Mouse (Mus musculus): ENCODE measurements around the gene Vmn2r106. TPM values are rescaled to one million over a fixed set of nuclear protein-coding genes. Genes with fewer than 3 reads are reported as not detected.

The Vmn2r106 gene
- not detected for polyA plus RNA-seq (2017; shearing (Covaris generic))

DNA sequence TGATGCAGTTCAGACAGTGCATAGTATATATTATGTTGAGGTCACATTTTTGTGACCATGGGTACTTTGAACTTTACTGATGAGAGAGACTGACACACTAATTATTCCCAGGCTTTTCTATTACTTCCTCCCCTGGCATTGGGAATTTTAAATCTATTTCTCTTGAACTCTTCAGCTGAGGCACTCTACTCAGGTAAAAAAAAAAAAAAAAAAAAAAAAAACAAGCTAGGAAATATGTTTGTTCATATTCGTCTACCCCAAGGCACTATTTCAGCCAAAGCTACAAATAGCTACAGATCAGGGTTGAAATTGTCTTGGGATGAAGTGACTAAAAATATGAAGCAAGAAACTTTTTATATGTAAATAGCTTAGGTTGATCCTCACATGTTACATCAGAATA lies at the start of gene Vmn2r106:
Gene Vmn2r106 (minus strand): TSS at position 101 of the 400 bp plus-strand sequence.

DNA sequence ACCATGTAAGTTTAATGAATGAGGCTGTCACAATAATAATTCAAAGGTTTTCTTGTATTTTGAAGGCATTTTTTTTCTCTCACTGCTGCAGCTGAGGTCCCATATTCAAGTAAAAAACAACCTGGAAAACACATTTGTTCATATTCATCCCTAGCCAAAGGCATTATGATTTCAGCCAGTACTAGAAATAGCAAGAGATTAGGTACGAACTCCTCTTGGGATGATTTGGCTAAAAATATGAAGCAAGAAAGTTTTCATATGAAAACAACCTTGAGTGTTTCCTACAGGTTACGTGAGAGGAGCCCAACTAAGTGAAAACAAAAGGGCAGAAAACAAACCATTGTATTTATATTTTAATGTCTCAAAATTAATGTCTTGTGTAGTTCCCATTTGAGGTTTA lies 50.4 kb downstream of the Vmn2r106 start, which contains the start of gene Vmn2r105:
Gene Vmn2r105 (minus strand): TSS at position 101 of the 400 bp plus-strand sequence.

Other genes starting within 250 kb of the Vmn2r106 start
- under 1 TPM in 1 of 2 experiments, not detected in 1; 0.14 TPM for gene Vmn2r104, start 237.2 kb downstream of the Vmn2r106 start, polyA plus RNA-seq (2017; shearing (Covaris generic))
- gene Fpr-rs7, start 171.3 kb downstream of the Vmn2r106 start, polyA plus RNA-seq (2017; shearing (Covaris generic)), result under 1 TPM in 1 of 2 experiments, not detected in 1; 0.28 TPM
- not detected for gene Fpr-rs6, start 102.5 kb downstream of the Vmn2r106 start, polyA plus RNA-seq (2017; shearing (Covaris generic))
- not detected for gene Vmn2r105, start 50.5 kb downstream of the Vmn2r106 start, polyA plus RNA-seq (2017; shearing (Covaris generic))
- gene Vmn2r107, start 59.7 kb upstream of the Vmn2r106 start, polyA plus RNA-seq (2017; shearing (Covaris generic)), result under 1 TPM in 1 of 2 experiments, not detected in 1; 0.01 TPM
- not detected for gene Vmn1r224, start 128.6 kb upstream of the Vmn2r106 start, polyA plus RNA-seq (2017; shearing (Covaris generic))
- under 1 TPM in 1 of 2 experiments, not detected in 1; 0.04 TPM for gene Vmn2r108, start 195.8 kb upstream of the Vmn2r106 start, polyA plus RNA-seq (2017; shearing (Covaris generic))
- not detected for gene Vmn1r225, start 212.6 kb upstream of the Vmn2r106 start, polyA plus RNA-seq (2017; shearing (Covaris generic))

Measured in activated CD4-positive, CD25-positive, alpha-beta regulatory T cell (primary cell).